Mouse (Mus musculus) embryonic facial prominence, embryonic 13.5 days (tissue): ENCODE measurements around the gene Rock2. TPM values are rescaled to one million over a fixed set of nuclear protein-coding genes. Genes with fewer than 3 reads are reported as not detected.
"Not testable (repeated sequence)": the region's sequence is repeated elsewhere in the genome, so short reads cannot be mapped to it uniquely, and the experiment has no call there.

ENCODE experiments used
- ATAC-seq: fragments of 200-750 bp; cut with Nextera tagmentation; 2 replicates; pipeline ENCODE4 v1.8.0; 2017; ENCODE audit warnings: low read depth; ENCODE audit not compliant: insufficient number of reproducible peaks, insufficient read depth, low FRiP score, low TSS enrichment
- H3K27ac ChIP-seq: fragments of 300-500 bp; sonication (generic); 2 replicates; pipeline ENCODE4 v1.5.1; 2015; ENCODE audit warnings: moderate library complexity, mild to moderate bottlenecking, inconsistent platforms
- H3K27me3 ChIP-seq: fragments of 300-500 bp; sonication (generic); 2 replicates; pipeline ENCODE4 v1.6.1; 2015; ENCODE audit warnings: mild to moderate bottlenecking, inconsistent platforms
- H3K36me3 ChIP-seq: fragments of 300-500 bp; sonication (generic); 2 replicates; pipeline ENCODE4 v1.6.1; 2015; ENCODE audit warnings: mild to moderate bottlenecking, inconsistent platforms
- H3K4me1 ChIP-seq: fragments of 300-500 bp; sonication (generic); 2 replicates; pipeline ENCODE4 v1.6.1; 2015; ENCODE audit warnings: inconsistent platforms
- H3K4me2 ChIP-seq: fragments of 300-500 bp; sonication (generic); 2 replicates; pipeline ENCODE4 v1.6.1; 2015; ENCODE audit warnings: moderate library complexity, mild to moderate bottlenecking, inconsistent platforms
- H3K4me3 ChIP-seq: fragments of 300-500 bp; sonication (generic); 2 replicates; pipeline ENCODE4 v1.5.1; 2015; ENCODE audit warnings: mild to moderate bottlenecking, inconsistent platforms
- H3K9ac ChIP-seq: fragments of 300-500 bp; sonication (generic); 2 replicates; pipeline ENCODE4 v1.6.1; 2015; ENCODE audit warnings: mild to moderate bottlenecking, inconsistent platforms
- H3K9me3 ChIP-seq: fragments of 300-500 bp; sonication (generic); 2 replicates; pipeline ENCODE4 v1.6.1; 2016; ENCODE audit warnings: inconsistent platforms
- WGBS: fragments of 180-500 bp; shearing (Covaris S2); methylation state at CpG from one replicate; pipeline ENCODE4 v1.1.7; 2015; ENCODE audit warnings: mixed read lengths; 5-methylcytosine and 5-hydroxymethylcytosine counted together
- polyA plus RNA-seq: library from polyadenylated mRNA; unstranded; fragments of >200 nt; fragmentation: Nextera tagmentation; extraction: Ambion mirVana; gene quantifications from 2 replicates; pipeline ENCODE4 v1.2.1, GENCODE M21; 2015

Rock2 gene
- polyA plus RNA-seq, 1 experiment from 2014 or later = 14.6 TPM

GRCm38 (mm10) chr12:17011100-17011870, 116.6 kb downstream of the Rock2 start, which contains the start of gene 2410004P03Rik:
2410004P03Rik (minus strand) TSS chr12:17011727.
- ATAC-seq = peak; percentile 57; the same call in 1 of the 2 replicates
- Histone ChIP-seq H3K9me3 (no peaks in the 10 kb centered on the region; the same call in 1 of the 2 replicates), H3K4me1 (peaks cover 8% of the 10 kb centered on the region), H3K27ac (no peak within 1 kb of the TSS), H3K27me3 (0 out of 2 replicates have a peak, but pooled peaks cover 3% of the 10 kb centered on the region), H3K4me3 (peak within 1 kb of the TSS; percentile 47), H3K9ac (peak within 1 kb of the TSS; percentile 69), H3K36me3 (no peaks in the 10 kb centered on the region), H3K4me2 (peak within 1 kb of the TSS; percentile 73)
- WGBS = 7% methylated on average over 29 of the region's 29 CpGs

DNA sequence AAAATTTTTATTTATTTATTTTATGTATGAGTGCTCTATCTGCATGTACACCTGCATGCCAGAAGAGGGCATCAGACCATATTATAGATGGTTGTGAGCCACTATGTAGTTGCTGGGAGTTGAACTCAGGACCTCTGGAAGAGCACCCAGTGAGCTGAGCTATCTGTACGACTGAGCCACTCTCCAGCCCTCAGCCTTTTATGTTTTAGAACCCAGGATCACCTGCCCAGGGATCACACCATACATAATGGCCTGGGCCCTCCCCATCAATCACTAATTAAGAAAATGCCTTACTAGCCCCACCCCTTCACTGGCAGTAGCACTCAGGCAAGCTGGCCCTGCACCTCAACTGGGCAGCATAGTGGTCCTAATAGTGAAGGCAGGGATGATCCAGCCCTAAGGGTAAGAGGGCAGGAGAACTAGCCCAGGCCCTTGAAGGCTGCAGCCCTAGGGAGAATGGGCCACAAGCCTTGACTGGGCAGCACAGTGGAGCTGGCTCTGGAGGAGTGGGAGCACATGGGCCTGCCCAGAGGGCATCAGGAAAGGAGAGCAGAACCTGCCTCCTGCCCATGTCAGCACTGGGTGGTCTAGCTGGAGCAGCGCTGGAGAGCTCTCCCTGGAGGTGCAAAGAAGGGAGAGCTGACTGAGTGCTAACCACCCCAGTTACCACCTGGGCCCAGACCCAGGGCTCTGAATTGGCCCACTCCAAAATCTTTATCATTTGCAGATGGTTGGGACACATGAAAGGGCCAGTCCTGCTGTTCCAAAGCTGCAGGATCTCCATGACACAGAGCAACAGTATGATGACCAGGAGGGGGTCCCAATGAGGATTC, 117.6 kb downstream of the Rock2 start:
- H3K4me1 ChIP-seq = peaks cover 8% of the 10 kb centered on the region
- no peak overlapping the region for H3K9ac ChIP-seq
- H3K9me3 ChIP-seq = no peaks in the 10 kb centered on the region; the same call in 1 of the 2 replicates
- 0 out of 2 replicates have a peak, but pooled peaks cover 3% of the 10 kb centered on the region for H3K27me3 ChIP-seq
- ATAC-seq = no peak
- WGBS = 73% methylated on average over 2 of the region's 2 CpGs
- no peak overlapping the region for H3K4me3 ChIP-seq
- no peak overlapping the region for H3K27ac ChIP-seq
- no peaks in the 10 kb centered on the region for H3K36me3 ChIP-seq
- H3K4me2 ChIP-seq = no peak overlapping the region

- Histone ChIP-seq H3K27ac (no peak overlapping the region), H3K4me2 (no peak overlapping the region), H3K27me3 (0 out of 2 replicates have a peak, but pooled peaks cover 1% of the 10 kb centered on the region), H3K36me3 (no peaks in the 10 kb centered on the region), H3K4me1 (peaks cover 7% of the 10 kb centered on the region), H3K9me3 (no peaks in the 10 kb centered on the region), H3K9ac (no peak overlapping the region), H3K4me3 (no peak overlapping the region)
- no peak for ATAC-seq
- 66% methylated on average over 2 of the region's 2 CpGs for WGBS
These were observed 121.0 kb downstream of the Rock2 start for GRCm38 (mm10) chr12:17015711-17016110.

DNA sequence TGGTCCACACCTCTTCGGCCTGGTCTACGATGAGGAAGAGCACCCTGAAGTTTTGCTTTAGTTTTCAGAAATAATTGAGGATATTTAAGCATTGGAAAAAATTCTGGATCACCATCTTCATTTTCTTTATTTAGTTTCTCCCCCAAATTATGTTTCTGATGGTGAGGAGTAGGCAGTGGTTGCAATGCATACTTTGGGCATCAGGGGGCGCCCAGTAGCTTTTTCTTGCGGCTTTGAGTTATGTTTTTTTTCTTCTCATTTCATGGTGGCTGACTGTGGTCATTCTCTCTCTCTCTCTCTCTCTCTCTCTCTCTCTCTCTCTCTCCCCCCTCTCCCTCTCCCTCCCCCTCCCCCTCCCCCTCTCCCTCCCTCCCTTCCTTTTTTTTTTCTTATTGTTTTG, 123.8 kb downstream of the Rock2 start:
- H3K4me1 ChIP-seq = no peaks in the 10 kb centered on the region
- H3K36me3 ChIP-seq = no peaks in the 10 kb centered on the region
- no peak overlapping the region for H3K27ac ChIP-seq
- no peak overlapping the region for H3K4me2 ChIP-seq
- 32% methylated on average over 4 of the region's 4 CpGs for WGBS
- no peak overlapping the region for H3K4me3 ChIP-seq
- H3K9me3 ChIP-seq = no peaks in the 10 kb centered on the region
- H3K9ac ChIP-seq = no peak overlapping the region
- ATAC-seq = no peak
- H3K27me3 ChIP-seq = no peaks in the 10 kb centered on the region

- H3K9me3 ChIP-seq, H3K27ac ChIP-seq, H3K4me2 ChIP-seq, H3K4me1 ChIP-seq, H3K9ac ChIP-seq, H3K4me3 ChIP-seq, H3K36me3 ChIP-seq, ATAC-seq, H3K27me3 ChIP-seq: not testable (repeated sequence)
- WGBS = 89% methylated on average over 4 of the region's 4 CpGs
These were observed 126.4 kb downstream of the Rock2 start for GRCm38 (mm10) chr12:17021125-17021524.

- 80% methylated on average over 4 of the region's 4 CpGs for WGBS
- no peak overlapping the region for H3K27ac ChIP-seq
These were observed 127.5 kb downstream of the Rock2 start for GRCm38 (mm10) chr12:17022145-17022544.

GRCm38 (mm10) chr12:17024554-17025110, 129.9 kb downstream of the Rock2 start:
- Histone ChIP-seq H3K27ac (no peak overlapping the region), H3K36me3 (no peaks in the 10 kb centered on the region), H3K9me3 (no peaks in the 10 kb centered on the region), H3K4me3 (no peak overlapping the region), H3K27me3 (no peaks in the 10 kb centered on the region), H3K4me1 (no peaks in the 10 kb centered on the region), H3K9ac (no peak overlapping the region), H3K4me2 (no peak overlapping the region)
- ATAC-seq = no peak
- WGBS = 92% methylated on average over 6 of the region's 6 CpGs

More at GRCm38 (mm10) chr12:17022145-17022544, 127.5 kb downstream of the Rock2 start:
- no peak for ATAC-seq
- Histone ChIP-seq H3K4me1 (no peaks in the 10 kb centered on the region), H3K9me3 (no peaks in the 10 kb centered on the region), H3K27me3 (no peaks in the 10 kb centered on the region), H3K36me3 (no peaks in the 10 kb centered on the region), H3K4me3 (no peak overlapping the region), H3K4me2 (no peak overlapping the region), H3K9ac (no peak overlapping the region)

- H3K4me3 ChIP-seq = no peak overlapping the region
- no peaks in the 10 kb centered on the region for H3K36me3 ChIP-seq
- 0 out of 2 replicates have a peak, but pooled peaks cover 7% of the 10 kb centered on the region for H3K4me1 ChIP-seq
- no peaks in the 10 kb centered on the region for H3K9me3 ChIP-seq
- 38% methylated on average over 13 of the region's 13 CpGs for WGBS
- peaks cover 3% of the 10 kb centered on the region; the same call in 1 of the 2 replicates for H3K27me3 ChIP-seq
- H3K27ac ChIP-seq = no peak overlapping the region
- H3K9ac ChIP-seq = no peak overlapping the region
- no peak overlapping the region for H3K4me2 ChIP-seq
- no peak for ATAC-seq
These were observed 138.2 kb downstream of the Rock2 start for GRCm38 (mm10) chr12:17032694-17033463.

GRCm38 (mm10) chr12:17033464-17033841, 138.8 kb downstream of the Rock2 start:
- 0 out of 2 replicates have a peak, but pooled peaks have one; percentile 13 for ATAC-seq
- Histone ChIP-seq H3K9me3 (no peaks in the 10 kb centered on the region), H3K4me2 (no peak overlapping the region), H3K27me3 (peaks cover 3% of the 10 kb centered on the region; the same call in 1 of the 2 replicates), H3K4me3 (no peak overlapping the region), H3K36me3 (no peaks in the 10 kb centered on the region), H3K27ac (no peak overlapping the region), H3K4me1 (0 out of 2 replicates have a peak, but pooled peaks cover 7% of the 10 kb centered on the region), H3K9ac (no peak overlapping the region)
- WGBS = 61% methylated on average over 9 of the region's 9 CpGs

DNA sequence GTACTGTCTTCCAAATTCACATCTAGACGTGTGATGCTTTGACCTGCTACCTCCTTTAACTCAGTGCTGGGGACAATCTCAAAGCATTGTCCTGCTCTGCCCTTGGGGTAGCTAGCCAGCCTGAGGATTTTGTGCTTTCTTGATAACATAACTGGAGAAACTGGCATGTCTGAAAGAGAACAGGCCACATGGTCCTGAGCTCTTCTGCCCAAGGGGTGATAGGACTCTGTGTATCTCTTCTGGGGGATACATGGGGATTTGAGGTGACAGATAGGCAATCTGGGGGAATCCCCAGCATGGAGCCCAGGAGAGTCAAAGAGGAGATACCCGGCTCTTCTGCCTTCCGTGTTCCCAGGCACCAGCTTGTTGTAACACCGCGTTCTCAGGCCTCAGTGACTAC, 140.0 kb downstream of the Rock2 start:
- Histone ChIP-seq H3K36me3 (no peaks in the 10 kb centered on the region), H3K27ac (no peak overlapping the region), H3K4me2 (no peak overlapping the region), H3K4me1 (0 out of 2 replicates have a peak, but pooled peaks cover 7% of the 10 kb centered on the region), H3K9ac (no peak overlapping the region), H3K27me3 (peaks cover 3% of the 10 kb centered on the region; the same call in 1 of the 2 replicates), H3K9me3 (no peaks in the 10 kb centered on the region), H3K4me3 (no peak overlapping the region)
- 83% methylated on average over 5 of the region's 5 CpGs for WGBS
- ATAC-seq = no peak

GRCm38 (mm10) chr12:17035128-17035527, 140.4 kb downstream of the Rock2 start:
- ATAC-seq = no peak
- H3K4me2 ChIP-seq = no peak overlapping the region
- H3K36me3 ChIP-seq = no peaks in the 10 kb centered on the region
- no peak overlapping the region for H3K27ac ChIP-seq
- 59% methylated on average over 2 of the region's 2 CpGs for WGBS
- H3K9ac ChIP-seq = no peak overlapping the region
- H3K4me3 ChIP-seq = no peak overlapping the region
- H3K27me3 ChIP-seq = peaks cover 3% of the 10 kb centered on the region; the same call in 1 of the 2 replicates
- 0 out of 2 replicates have a peak, but pooled peaks cover 7% of the 10 kb centered on the region for H3K4me1 ChIP-seq
- no peaks in the 10 kb centered on the region for H3K9me3 ChIP-seq
